Mouse (Mus musculus) CD8-positive naive resting alpha-beta T cell, adult 2 months (primary cell): ENCODE measurements around the gene Ncam1.

Experiments used
- DNase-seq, 2 experiments: peaks; one replicate each; pipeline ENCODE4 v3.0.0; 2022; ENCODE audit warnings: low read depth in 2 of 2, low spot score in 2 of 2

Ncam1 gene

GRCm38 (mm10) chr9:49622928-49623676 is 175.6 kb downstream of the Ncam1 start:
- DNase-seq = no peak

DNA sequence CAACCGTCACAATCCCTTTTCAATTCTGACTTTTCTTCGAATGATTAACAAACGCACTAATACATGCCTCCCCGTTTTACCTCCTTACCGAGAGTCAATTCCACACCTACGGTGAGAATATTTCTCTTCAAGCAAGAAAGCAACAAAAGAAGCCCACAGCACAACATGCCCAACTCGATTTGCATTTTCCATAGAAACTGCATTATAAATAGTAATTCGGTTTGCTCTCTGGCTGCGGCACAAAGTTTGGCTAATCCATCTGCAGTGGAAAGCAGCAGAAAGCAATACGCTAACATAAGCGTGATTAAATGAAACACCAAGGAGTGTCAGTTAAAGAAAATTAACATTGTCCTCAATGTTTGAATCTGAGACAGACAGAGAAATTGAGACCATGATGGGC is 177.0 kb downstream of the Ncam1 start:
- no peak for DNase-seq

DNA sequence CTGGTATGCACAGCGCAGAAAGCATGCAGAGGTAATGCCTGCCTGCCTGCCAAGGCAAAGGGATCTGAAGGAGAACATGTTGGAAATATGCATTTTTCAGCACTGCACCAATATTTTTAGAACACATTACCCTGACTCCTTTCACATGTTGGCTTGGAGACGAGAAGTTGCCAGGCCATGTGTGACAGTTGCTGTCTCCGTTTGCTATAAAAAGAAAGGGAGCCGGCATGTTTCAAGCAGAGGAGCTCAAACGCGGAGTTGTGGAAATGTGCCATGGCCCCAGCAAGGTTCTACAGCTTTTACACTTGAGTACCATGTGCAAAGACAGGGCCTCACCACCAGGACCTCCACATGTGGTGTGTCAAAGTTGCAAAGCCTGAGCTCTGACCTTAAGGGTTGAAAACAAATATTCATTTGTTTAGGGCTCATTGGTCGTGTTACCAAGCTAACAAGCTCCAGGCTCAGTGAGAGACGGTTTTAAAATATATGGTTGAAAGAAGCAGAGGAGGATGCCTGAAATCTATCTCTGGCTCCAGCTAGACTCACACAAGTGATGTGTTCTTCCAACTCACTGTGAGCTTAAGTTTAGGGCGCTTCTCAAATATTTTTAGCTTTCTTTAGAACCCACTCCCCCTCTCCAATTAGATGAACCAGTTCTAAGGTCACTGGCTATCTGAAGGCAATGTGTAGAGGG is 179.9 kb downstream of the Ncam1 start:
- no peak for DNase-seq

DNA sequence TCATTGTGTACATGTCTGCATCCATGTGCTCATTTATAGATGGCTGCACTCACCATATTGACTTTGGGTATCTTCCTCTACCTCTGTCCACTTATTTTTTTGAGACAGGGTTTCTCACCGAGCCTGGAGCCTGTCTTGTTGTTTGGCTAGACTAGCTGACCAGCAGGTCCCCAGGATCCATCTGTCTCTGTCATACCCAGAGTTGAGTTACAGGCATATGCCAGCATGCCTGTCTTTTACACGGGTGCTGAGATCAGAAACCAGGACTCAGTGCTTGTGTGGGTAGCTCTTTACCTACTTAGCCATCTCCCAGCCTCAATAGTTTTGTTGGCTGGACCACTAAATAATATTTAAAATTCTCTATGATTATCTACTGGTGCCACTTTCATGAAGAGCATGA is 180.5 kb downstream of the Ncam1 start:
- no peak for DNase-seq

DNA sequence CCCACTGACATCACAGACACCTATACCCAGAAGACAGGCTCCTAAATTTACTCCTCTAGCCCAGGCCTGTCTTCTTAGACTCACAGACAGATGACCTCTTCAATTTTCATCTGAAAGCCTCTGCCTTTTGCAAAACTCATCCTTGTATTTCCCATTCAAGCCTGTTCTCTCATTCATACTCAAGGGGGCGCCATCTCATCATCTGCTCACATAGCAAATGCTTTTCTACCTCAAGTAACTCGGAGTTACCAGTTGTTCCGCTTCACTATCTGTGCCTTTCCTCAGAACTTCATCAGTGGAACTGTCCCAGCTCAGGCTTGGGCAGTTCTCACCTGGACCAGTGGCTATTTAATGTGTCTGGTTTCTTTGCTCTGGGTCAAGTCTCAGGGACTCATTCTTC is 181.5 kb downstream of the Ncam1 start:
- DNase-seq = no peak

- DNase-seq = no peak
Observed at GRCm38 (mm10) chr9:49612387-49612786, 186.3 kb downstream of the Ncam1 start.

- no peak for DNase-seq
Observed at GRCm38 (mm10) chr9:49608191-49608590, 190.5 kb downstream of the Ncam1 start.

DNA sequence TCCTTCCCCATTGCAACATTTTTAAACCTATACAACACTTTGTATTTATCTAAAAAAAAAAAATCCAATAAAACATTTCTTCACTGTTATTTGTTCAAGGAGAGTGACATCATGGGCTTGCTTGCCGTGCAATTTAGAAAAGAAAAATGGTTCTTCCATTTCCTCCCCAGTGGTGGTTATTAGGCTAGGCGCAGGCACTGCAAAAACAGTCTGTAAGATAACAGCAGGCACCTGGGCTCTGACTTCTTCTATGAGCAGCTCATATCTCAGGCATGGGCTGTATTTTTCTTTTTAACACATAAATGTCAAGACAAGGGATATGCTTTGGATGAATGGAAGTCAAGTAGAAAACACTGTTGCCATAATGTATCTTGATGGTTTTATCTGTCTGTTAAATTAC is 192.0 kb downstream of the Ncam1 start:
- no peak for DNase-seq

DNA sequence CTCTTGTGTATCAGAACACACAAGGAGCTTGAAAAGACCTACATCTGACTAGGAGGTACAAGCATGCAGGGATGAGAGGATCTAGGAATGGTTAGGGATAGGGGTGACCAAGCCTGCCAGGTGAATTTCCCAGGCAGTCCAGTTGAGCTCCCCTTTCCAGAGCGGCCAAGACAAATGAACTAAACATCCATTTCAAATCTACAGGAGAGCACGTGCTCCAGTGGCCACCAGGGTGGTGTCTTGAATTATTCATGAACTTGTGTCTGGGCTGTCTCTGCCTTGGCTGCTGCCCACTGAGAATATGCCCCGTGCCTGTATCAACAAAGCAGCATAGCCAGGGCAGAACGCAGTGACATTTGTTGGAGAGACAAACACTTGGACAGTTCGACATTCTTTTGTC is 192.4 kb downstream of the Ncam1 start:
- no peak for DNase-seq

DNA sequence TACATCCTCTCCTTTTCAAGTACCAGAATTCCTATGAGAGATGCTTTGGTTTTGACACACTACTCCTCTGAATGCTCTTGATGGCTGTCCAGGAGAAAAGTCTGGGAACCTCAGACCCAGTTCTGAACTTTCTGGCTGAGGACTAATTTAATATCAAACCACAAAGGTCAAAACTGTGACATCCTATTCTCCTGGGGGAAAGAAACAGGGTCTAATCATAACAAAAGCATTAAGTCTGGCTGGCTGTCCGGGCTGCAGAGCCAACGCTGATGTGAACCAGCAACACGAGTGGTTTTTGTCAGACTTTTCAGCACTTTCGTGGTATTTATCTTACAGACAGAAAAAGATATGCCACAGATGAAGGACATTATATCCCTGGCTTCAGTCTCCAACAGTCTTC is 192.9 kb downstream of the Ncam1 start:
- no peak for DNase-seq

DNA sequence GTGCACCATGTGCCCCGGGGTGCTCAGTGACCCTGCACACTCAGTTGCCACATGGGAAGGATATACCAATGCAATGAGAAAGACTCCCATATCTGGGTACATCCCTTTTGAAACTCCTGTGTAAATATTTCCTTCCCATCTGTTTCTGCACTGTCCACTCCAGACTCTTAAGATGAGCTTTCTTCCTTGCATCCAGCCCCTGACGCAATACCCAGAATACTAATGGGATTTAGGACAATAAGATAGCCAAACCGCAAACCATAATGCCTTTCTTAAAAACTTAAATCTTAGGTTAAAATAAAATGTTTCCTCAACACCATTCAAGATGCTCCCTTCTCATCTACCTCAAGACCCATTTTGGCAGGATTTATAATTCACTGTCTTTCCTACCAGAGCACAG is 193.4 kb downstream of the Ncam1 start:
- DNase-seq = no peak

DNA sequence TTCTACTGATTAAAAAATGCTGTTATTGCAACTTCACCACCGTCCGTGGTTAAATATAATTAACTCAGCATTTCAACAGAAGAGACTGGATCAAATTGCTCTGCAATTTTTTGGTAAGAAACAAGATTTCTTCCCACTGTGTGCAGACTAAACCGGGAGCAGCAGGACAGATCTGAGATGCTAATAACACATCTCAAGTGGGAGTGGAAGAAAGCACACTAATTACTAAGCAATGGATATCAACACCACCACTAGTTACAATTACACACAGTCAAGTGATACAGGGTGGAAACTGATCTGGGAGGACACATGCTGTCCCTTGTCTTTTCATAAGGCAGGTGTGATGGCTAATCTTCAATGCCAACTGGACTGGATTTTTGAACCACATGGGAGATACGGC is 197.5 kb downstream of the Ncam1 start:
- no peak for DNase-seq

DNA sequence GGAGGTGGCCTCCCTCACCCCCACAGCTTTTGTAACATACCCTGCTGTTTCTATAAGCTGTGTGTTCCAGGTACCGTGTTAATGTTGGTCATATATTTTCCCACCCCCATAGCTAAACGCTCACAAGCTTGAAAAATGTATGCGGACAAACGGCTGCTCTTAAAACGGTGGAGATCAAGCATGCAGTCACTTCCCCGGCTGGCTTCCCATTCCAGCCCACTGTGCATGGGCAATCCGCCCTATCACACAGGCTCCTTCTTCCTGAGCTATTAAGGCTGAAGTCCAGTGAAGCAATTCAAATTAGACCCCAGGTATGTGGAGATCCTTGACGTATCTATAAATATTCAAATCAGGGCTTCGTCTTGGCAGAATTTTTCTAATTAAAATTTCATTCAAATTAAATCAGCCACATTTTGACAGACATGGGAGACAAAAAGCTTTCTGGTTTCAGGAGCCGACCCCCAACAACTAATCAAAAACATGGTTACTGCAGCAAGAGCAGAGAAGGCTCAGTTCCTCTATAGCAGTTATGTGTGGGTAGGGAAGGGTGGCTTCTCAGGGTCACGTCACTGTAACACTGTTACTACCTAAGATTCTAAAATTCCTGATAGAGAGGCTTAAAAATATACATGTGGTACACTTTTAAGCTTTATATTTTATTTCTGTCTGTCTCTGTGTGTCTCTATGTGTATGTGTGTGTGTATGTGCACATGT is 202.9 kb downstream of the Ncam1 start:
- no peak for DNase-seq

GRCm38 (mm10) chr9:49594876-49595634 is 203.7 kb downstream of the Ncam1 start:
- DNase-seq = no peak

DNA sequence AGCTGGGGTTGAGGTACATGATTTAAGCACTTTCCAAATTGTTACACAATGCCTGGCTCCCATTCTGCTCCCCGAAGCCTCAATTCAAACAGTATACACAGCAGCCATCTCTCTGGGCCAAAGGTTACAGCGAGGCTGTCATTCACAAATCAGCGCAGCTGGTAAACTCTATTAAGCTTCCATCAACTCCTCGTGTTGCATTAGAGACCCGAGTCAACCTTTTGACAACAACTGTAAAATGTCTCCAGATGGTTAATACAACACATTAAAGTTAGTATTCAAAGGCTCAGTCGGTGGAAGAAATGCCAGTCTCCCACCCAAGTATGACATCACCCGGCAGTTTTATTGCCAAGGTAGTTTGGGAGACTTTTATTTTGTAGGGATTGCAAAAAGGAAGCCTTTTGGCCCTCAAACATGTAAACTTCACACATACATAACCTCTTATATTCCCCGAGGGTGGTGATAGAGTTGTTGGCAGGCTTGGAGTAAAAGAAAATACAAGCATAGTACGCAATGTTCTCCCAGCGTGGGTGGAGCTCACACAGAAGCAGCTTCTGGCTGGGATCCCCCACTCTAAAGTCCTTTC is 204.7 kb downstream of the Ncam1 start:
- no peak for DNase-seq

GRCm38 (mm10) chr9:49592006-49592405 is 206.7 kb downstream of the Ncam1 start:
- no peak for DNase-seq

- no peak for DNase-seq
Observed at GRCm38 (mm10) chr9:49590261-49590660, 208.5 kb downstream of the Ncam1 start.

- DNase-seq = no peak
Observed at GRCm38 (mm10) chr9:49577136-49577535, 221.6 kb downstream of the Ncam1 start.

- DNase-seq = no peak
Observed at GRCm38 (mm10) chr9:49571695-49572510, 226.8 kb downstream of the Ncam1 start.
